Mouse (Mus musculus) embryonic facial prominence, embryonic 15.5 days (tissue): ENCODE data around the gene Pdss2. TPM values are rescaled to one million over a fixed set of nuclear protein-coding genes. Genes with fewer than 3 reads are reported as not detected.

Source experiments
- ATAC-seq: fragments of 200-750 bp; cut with Nextera tagmentation; 2 replicates; pipeline ENCODE4 v1.8.0; 2017; ENCODE audit warnings: low read depth, moderate TSS enrichment; ENCODE audit not compliant: insufficient number of reproducible peaks, low FRiP score, low TSS enrichment
- H3K27ac ChIP-seq: fragments of 300-500 bp; sonication (generic); replicated peaks from 2 replicates; pipeline ENCODE4 v1.5.1; 2015; ENCODE audit warnings: mild to moderate bottlenecking, inconsistent platforms
- H3K27me3 ChIP-seq: fragments of 300-500 bp; sonication (generic); 2 replicates; pipeline ENCODE4 v1.6.1; 2015; ENCODE audit warnings: inconsistent platforms
- H3K36me3 ChIP-seq: fragments of 300-500 bp; sonication (generic); 2 replicates; pipeline ENCODE4 v1.6.1; 2015; ENCODE audit warnings: mild to moderate bottlenecking, inconsistent platforms
- H3K4me1 ChIP-seq: fragments of 300-500 bp; sonication (generic); 2 replicates; pipeline ENCODE4 v1.6.1; 2015; ENCODE audit warnings: inconsistent platforms
- H3K4me2 ChIP-seq: fragments of 300-500 bp; sonication (generic); replicated peaks from 2 replicates; pipeline ENCODE4 v1.6.1; 2015; ENCODE audit warnings: mild to moderate bottlenecking, inconsistent platforms
- H3K4me3 ChIP-seq: fragments of 300-500 bp; sonication (generic); replicated peaks from 2 replicates; pipeline ENCODE4 v1.5.1; 2015; ENCODE audit warnings: mild to moderate bottlenecking, inconsistent platforms
- H3K9ac ChIP-seq: fragments of 300-500 bp; sonication (generic); 2 replicates; pipeline ENCODE4 v1.6.1; 2015; ENCODE audit warnings: inconsistent platforms
- H3K9me3 ChIP-seq: fragments of 300-500 bp; sonication (generic); replicated peaks from 2 replicates; pipeline ENCODE4 v1.6.1; 2016; ENCODE audit warnings: inconsistent platforms
- WGBS: fragments of 180-500 bp; shearing (Covaris S2); methylation state at CpG from one replicate; pipeline ENCODE4 v1.1.7; 2015; 5-methylcytosine and 5-hydroxymethylcytosine counted together
- polyA plus RNA-seq: library from polyadenylated mRNA; unstranded; fragments of >200 nt; fragmentation: Nextera tagmentation; extraction: Ambion mirVana; gene quantifications from 2 replicates; pipeline ENCODE4 v1.2.1, GENCODE M21; 2015

Pdss2 gene
- polyA plus RNA-seq, 1 experiment from 2014 or later, result 11.2 TPM

DNA sequence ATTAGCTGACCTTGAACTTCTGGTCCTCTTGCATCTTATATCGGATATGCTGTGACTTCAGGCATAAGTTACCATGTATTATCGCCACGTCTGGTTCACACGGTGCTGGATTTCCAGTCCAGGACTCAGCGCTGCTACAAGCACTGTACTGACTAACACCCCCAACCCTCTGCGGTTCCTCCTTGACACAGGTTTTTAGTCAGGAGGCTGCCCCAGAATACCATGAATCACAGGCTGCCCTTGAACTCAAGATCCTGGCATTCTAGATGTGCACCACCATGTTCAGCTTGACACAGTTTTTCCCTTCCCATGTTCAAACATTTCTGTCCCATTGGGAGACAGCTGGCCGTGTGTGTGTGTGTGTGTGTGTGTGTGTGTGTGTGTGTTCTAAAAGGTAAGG, 267.9 kb downstream of the Pdss2 start:
- ATAC-seq, result no peak
- Histone ChIP-seq H3K36me3 (no peaks in the 10 kb centered on the region), H3K27ac (no peak overlapping the region), H3K4me3 (no peak overlapping the region), H3K4me1 (0 out of 2 replicates have a peak, but pooled peaks cover 8% of the 10 kb centered on the region), H3K4me2 (no peak overlapping the region), H3K27me3 (no peaks in the 10 kb centered on the region), H3K9me3 (no peaks in the 10 kb centered on the region), H3K9ac (no peak overlapping the region)
- WGBS, result 77% methylated on average over 7 of the region's 7 CpGs

DNA sequence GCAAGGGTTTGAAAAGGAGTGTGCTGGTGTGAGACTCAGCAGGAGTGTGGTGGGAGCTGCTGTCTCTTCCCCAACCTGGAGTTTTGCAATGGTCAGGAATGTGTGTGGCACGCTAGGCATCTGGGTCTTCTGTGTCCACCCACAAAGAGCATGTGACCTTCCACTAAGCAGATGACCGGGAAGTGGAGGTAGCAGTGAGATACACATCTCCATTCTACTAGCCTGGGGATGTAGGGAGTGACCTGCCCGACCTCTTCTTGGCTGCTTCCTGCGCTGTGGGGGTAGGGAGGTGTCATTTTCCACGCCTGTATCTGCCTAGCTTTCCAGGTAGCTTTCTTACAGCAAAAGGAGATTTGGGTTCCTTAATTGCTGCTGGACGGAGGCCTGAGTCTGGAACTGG, 268.3 kb downstream of the Pdss2 start:
- no peak overlapping the region for H3K27ac ChIP-seq
- H3K4me1 ChIP-seq, result 0 out of 2 replicates have a peak, but pooled peaks cover 8% of the 10 kb centered on the region
- H3K9ac ChIP-seq, result no peak overlapping the region
- no peak for ATAC-seq
- no peaks in the 10 kb centered on the region for H3K27me3 ChIP-seq
- no peaks in the 10 kb centered on the region for H3K9me3 ChIP-seq
- H3K4me3 ChIP-seq, result no peak overlapping the region
- H3K36me3 ChIP-seq, result peaks cover 2% of the 10 kb centered on the region; the same call in 1 of the 2 replicates
- 30% methylated on average over 6 of the region's 6 CpGs for WGBS
- H3K4me2 ChIP-seq, result no peak overlapping the region

DNA sequence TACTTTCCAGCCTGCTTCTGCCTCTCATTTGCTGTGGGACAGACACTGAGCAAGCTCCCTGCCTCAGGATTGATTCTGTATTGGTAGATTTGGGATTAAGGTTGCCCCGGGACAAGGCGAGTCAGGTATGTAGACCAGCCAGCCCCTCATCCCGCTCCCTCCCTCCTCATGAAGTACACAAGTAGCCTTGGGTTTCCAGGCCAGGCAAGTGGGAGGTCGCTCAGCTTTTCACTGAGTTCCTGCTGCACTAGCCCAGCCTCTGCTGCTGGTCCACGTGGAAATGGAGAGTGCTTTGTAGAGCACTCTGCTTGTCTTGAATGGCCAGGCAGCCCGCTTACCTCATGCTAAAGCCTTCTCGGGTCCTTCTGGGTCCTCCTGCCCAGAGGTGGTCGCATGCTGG, 268.7 kb downstream of the Pdss2 start:
- Histone ChIP-seq H3K9me3 (no peaks in the 10 kb centered on the region), H3K27me3 (no peaks in the 10 kb centered on the region), H3K4me1 (0 out of 2 replicates have a peak, but pooled peaks cover 8% of the 10 kb centered on the region), H3K4me2 (no peak overlapping the region), H3K27ac (no peak overlapping the region), H3K36me3 (peaks cover 6% of the 10 kb centered on the region), H3K4me3 (no peak overlapping the region), H3K9ac (no peak overlapping the region)
- no peak for ATAC-seq
- 61% methylated on average over 8 of the region's 8 CpGs for WGBS

DNA sequence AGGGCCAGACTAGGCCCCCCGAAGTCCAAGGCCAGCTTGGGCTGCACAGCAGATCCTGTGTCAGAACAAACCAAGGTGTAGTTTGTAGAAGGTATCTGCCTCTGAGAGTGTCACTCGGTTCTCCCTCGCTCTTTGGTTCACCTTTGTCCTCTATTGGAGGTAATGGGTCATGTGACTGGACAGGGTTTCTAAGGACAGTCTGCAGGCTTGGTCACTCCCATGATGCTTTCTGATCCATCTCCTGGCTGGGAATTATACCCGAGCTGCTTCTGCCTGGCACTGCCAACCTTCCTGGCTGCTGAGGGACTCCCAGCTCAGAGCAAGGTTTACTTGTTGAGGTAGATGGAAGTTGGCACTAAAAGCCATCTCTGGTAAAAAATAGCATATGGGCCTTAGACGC, 269.6 kb downstream of the Pdss2 start:
- no peaks in the 10 kb centered on the region for H3K27me3 ChIP-seq
- no peak overlapping the region for H3K27ac ChIP-seq
- peaks cover 14% of the 10 kb centered on the region for H3K36me3 ChIP-seq
- H3K4me2 ChIP-seq, result no peak overlapping the region
- 89% methylated on average over 5 of the region's 5 CpGs for WGBS
- H3K9me3 ChIP-seq, result no peaks in the 10 kb centered on the region
- H3K4me1 ChIP-seq, result 0 out of 2 replicates have a peak, but pooled peaks cover 8% of the 10 kb centered on the region
- no peak overlapping the region for H3K4me3 ChIP-seq
- no peak for ATAC-seq
- H3K9ac ChIP-seq, result no peak overlapping the region

DNA sequence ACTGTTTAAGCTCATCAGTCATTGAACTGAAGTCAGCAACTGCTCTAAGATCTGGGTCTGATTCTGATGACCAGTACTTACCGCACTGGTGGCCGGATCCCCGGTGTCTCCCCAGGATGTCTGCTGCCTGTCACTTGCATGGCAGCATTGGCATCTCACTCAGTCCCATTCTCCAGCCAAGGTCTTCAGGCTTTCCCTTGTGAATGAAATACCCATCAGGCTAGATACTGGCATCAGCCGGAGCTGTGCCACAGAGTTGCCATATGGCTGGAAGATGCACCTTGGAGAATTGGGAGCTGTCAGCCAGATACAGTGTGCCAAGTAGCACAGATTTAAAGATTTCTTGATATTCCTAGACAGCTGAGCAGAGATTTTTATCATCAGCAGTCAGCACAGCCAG, 281.3 kb downstream of the Pdss2 start:
- Histone ChIP-seq H3K27ac (no peak overlapping the region), H3K9ac (no peak overlapping the region), H3K4me3 (no peak overlapping the region), H3K4me2 (no peak overlapping the region), H3K4me1 (no peaks in the 10 kb centered on the region), H3K9me3 (no peaks in the 10 kb centered on the region), H3K36me3 (peaks cover 43% of the 10 kb centered on the region), H3K27me3 (no peaks in the 10 kb centered on the region)
- ATAC-seq, result no peak
- WGBS, result 89% methylated on average over 4 of the region's 4 CpGs

DNA sequence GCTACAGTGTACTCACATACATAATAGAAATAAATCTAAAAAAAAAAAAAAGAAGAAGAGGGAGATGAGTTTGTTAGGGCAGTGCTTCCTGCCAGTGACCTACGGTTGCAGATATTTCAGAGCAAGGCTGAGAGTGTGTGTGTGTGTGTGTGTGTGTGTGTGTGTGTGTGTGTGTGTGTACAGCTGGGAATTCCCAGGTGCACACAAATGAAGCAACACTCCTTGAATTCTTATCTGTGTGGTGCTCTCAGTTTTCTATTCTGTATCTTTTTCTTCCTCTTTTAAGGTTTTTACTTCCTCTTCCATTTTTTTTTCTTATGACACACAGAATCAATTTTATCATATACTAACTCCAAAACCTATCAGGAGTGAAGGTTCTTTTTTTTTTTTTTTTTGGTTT, 283.0 kb downstream of the Pdss2 start:
- no peak overlapping the region for H3K4me3 ChIP-seq
- no peak overlapping the region for H3K27ac ChIP-seq
- H3K36me3 ChIP-seq, result peaks cover 35% of the 10 kb centered on the region
- no peaks in the 10 kb centered on the region for H3K27me3 ChIP-seq
- no peak overlapping the region for H3K4me2 ChIP-seq
- H3K4me1 ChIP-seq, result no peaks in the 10 kb centered on the region
- no peaks in the 10 kb centered on the region for H3K9me3 ChIP-seq
- ATAC-seq, result no peak
- no peak overlapping the region for H3K9ac ChIP-seq
- 90% methylated on average over 1 of the region's 1 CpGs for WGBS

DNA sequence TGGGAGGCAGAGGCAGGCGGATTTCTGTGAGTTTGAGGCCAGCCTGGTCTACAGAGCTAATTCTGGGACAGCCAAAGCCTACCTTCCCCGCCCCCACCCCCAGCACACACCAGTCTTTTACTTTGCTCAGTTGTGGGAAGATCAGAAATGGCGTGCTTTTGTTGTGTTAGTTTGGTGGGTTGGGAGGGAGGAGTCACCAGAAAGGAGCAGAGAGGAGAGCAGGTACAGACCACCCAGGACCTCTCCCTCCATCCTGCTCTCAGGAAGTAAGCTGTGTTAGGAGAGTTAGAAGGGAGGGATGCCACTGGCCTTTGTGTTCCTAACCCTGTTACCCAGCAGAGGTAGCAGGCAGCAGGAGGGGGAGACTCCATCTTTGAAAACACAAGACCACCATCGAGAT, 285.8 kb downstream of the Pdss2 start:
- H3K27me3 ChIP-seq, result no peaks in the 10 kb centered on the region
- H3K27ac ChIP-seq, result no peak overlapping the region
- H3K4me3 ChIP-seq, result no peak overlapping the region
- no peak overlapping the region for H3K4me2 ChIP-seq
- H3K9me3 ChIP-seq, result no peaks in the 10 kb centered on the region
- H3K36me3 ChIP-seq, result peaks cover 48% of the 10 kb centered on the region
- WGBS, result 76% methylated on average over 4 of the region's 4 CpGs
- ATAC-seq, result no peak
- no peak overlapping the region for H3K9ac ChIP-seq
- no peaks in the 10 kb centered on the region for H3K4me1 ChIP-seq

DNA sequence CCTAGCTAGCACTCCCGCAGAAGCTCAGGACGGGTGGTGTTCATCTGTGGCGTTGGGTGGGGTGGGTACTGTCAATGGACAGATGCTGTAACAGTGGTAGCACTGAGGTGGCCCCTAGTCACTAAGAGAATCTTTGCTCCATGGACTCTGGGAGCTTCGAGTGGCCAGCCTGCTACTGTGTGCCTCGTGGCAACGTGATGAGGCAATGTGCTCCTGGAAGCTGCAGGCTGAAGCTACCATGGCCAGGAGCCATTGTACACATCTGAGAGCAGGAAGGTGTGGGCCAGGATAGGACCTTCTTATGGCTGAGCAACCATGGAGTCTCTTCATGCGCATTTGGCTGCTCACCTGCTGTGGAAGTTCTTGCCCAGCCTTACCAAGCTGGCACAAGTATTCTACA, 287.9 kb downstream of the Pdss2 start:
- H3K4me2 ChIP-seq, result no peak overlapping the region
- H3K9ac ChIP-seq, result no peak overlapping the region
- H3K4me1 ChIP-seq, result no peaks in the 10 kb centered on the region
- no peak overlapping the region for H3K27ac ChIP-seq
- H3K27me3 ChIP-seq, result no peaks in the 10 kb centered on the region
- no peak overlapping the region for H3K4me3 ChIP-seq
- H3K9me3 ChIP-seq, result no peaks in the 10 kb centered on the region
- 98% methylated on average over 7 of the region's 7 CpGs for WGBS
- no peak for ATAC-seq
- peaks cover 49% of the 10 kb centered on the region for H3K36me3 ChIP-seq

DNA sequence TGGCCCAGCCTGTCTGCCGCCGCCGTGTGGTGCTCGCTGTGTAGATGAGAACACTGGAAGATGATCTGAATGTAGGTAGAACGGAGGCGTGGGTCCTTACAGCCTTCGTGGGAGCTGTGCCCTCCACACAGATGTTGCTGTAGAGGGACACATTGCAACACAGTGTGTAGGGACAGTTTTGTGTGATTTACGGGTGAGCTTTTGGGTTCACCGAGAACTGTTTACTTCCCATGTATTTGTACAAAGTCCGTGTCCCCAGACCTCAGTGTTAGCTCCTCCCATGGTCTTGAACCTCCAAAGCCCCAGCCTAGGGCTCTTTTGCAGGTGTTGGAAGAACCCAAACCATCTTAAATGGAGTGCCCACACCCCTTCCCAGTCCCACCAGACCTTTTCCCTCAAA, 291.7 kb downstream of the Pdss2 start:
- H3K4me2 ChIP-seq, result no peak overlapping the region
- no peaks in the 10 kb centered on the region for H3K27me3 ChIP-seq
- peaks cover 49% of the 10 kb centered on the region for H3K36me3 ChIP-seq
- no peak overlapping the region for H3K27ac ChIP-seq
- H3K9ac ChIP-seq, result no peak overlapping the region
- 92% methylated on average over 10 of the region's 10 CpGs for WGBS
- peaks cover 9% of the 10 kb centered on the region for H3K4me1 ChIP-seq
- H3K4me3 ChIP-seq, result no peak overlapping the region
- ATAC-seq, result no peak
- no peaks in the 10 kb centered on the region for H3K9me3 ChIP-seq

Other genes starting within 250 kb of the Pdss2 start
- 3.5 and 3.7 TPM in 2 replicates for gene Sobp, start 47.0 kb upstream of the Pdss2 start, polyA plus RNA-seq
- 1.6 and 1.7 TPM in 2 replicates for gene 9030612E09Rik, start 46.8 kb upstream of the Pdss2 start, polyA plus RNA-seq